Mouse (Mus musculus) stomach, postnatal 0 days (tissue): ENCODE results near the gene Rpl5.

ENCODE experiments used
- CTCF ChIP-seq: IDR thresholded peaks from 2 replicates; pipeline ENCODE4 v1.5.1; 2016; ENCODE audit warnings: antibody characterized with exemption, low read depth, mild to moderate bottlenecking, moderate library complexity
- EP300 ChIP-seq: optimal IDR thresholded peaks from 2 replicates; pipeline ENCODE3; 2016; ENCODE audit warnings: antibody characterized with exemption

DNA sequence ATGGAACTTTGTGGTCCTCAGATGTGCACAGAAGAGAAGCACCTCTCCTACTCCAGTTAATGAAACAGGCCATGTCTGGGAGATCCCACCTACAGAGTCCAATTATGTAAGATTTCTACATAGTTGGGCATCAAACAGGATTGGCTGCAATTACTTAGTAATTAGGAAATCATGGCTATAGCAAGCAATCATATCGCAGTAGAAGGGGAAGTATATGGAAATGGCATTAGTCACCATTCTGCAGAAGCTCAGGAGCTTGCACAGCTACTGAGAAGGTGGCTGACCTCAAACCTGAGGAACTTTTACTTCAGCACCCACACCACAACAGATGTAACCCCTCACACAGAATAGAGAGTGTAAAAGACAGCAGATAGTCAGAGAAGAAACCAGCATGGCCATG, 22.5 kb downstream of the Rpl5 start:
- no peak for TF ChIP-seq CTCF
- TF ChIP-seq EP300, result no peak
